Mouse (Mus musculus): ENCODE measurements at regions not wholly inside any gene's neighbourhood (a gene's known extent, or its start where the extent isn't known, plus 50 kb on each side); places are given as distances from the start of the nearest gene placed in this dataset.
A peak's percentile ranks its signal among the peaks of the same experiment; 100 is the strongest.

DNA sequence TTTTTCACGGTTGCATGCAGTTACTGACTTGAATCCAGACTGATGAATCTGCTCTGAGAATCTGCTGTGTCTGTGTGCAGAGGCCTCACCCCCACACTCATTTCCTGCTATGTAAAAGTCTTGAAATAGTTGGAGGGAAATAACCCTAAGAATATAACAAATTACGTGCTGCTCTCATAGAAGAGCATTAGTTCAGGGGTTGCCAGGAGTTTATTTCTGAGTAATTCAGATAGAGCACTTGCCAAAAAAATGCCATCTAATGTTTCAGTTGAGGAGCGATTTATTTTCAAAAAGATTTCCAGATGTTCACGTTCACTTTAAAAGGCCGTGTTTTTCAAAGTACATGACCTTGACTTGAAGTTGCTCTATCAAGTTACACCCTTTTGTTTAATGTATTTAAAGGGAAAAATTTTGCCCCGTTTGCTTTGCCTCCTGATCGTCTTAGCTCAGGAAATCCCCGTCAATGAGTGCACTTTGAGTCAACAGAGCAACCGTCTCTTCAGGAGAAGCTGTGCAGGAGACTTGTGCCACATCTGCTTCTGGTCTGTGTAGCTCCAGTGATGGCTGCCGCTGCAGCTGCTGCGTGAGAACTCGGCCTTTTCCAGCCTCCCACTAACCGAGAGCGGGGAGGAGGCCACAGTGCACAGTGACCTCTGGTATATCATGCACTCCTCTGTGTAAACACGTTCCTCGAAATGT lies 50.9 kb upstream of the Sec61g start:
- H3K4me1 ChIP-seq (ENCODE audit: control insufficient read depth in 2 of 2, insufficient read depth in 2 of 2, low read length in 2 of 2), result peaks cover 0 to 3% of the 10 kb centered on the region in 2 experiments; a peak in 2 of 4 replicates
- no peaks in the 10 kb centered on the region for H3K9me3 ChIP-seq (ENCODE audit: control insufficient read depth, low read length)
- no peaks in the 10 kb centered on the region for H3K36me3 ChIP-seq (ENCODE audit: control insufficient read depth, insufficient read depth, low read length)
- H3K9ac ChIP-seq (ENCODE audit: low read length), result no peak overlapping the region
- ATAC-seq (ENCODE audit: insufficient number of reproducible peaks, insufficient read depth, low FRiP score, low read depth), result no peak
- no peaks in the 10 kb centered on the region for H3K27me3 ChIP-seq (ENCODE audit: control insufficient read depth, insufficient read depth, low read length)
- WGBS, result 44% methylated on average over 16 of the region's 16 CpGs
- peak overlapping the region; percentile 48 to 60 for H3K27ac ChIP-seq (replicated peaks in 1 of 2; ENCODE audit: control insufficient read depth in 1 of 2, insufficient read depth in 1 of 2, low read depth in 2 of 2, low read length in 2 of 2)
- H3K4me2 ChIP-seq (ENCODE audit: low read length), result 0 out of 2 replicates have a peak overlapping the region, but pooled peaks have one; percentile 3
- no peak overlapping the region for H3K4me3 ChIP-seq (ENCODE audit: control insufficient read depth in 1 of 2, insufficient read depth in 1 of 2, low read depth in 1 of 2, low read length in 2 of 2)

DNA sequence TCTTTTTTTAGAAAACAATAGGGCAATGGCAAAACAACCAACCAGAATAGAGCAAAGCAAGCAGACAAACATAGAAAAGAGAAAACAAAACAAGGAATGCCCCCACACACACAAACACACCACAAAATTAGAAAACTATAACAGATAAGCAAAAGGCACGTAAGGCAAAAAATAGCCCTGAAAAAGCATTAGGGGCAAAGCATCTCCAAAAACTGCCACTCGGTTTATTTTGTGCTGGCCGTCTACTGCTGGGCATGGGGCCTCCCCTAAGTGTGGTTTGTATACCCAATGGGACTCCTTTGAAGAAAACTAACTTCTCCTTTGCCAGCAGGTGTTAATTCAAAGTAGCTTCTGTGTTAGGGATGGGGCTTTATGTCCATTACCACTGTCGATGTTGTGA lies 53.4 kb upstream of the Sec61g start:
- Histone ChIP-seq H3K4me2 (ENCODE audit: low read length) (no peak overlapping the region), H3K4me3 (ENCODE audit: control insufficient read depth in 1 of 2, insufficient read depth in 1 of 2, low read depth in 1 of 2, low read length in 2 of 2) (no peak overlapping the region), H3K9me3 (ENCODE audit: control insufficient read depth, low read length) (no peaks in the 10 kb centered on the region), H3K27me3 (ENCODE audit: control insufficient read depth, insufficient read depth, low read length) (no peaks in the 10 kb centered on the region), H3K9ac (ENCODE audit: low read length) (no peak overlapping the region), H3K36me3 (ENCODE audit: control insufficient read depth, insufficient read depth, low read length) (no peaks in the 10 kb centered on the region), H3K4me1 (ENCODE audit: control insufficient read depth in 2 of 2, insufficient read depth in 2 of 2, low read length in 2 of 2) (peaks cover 0 to 3% of the 10 kb centered on the region in 2 experiments; a peak in 2 of 4 replicates), H3K27ac (replicated peaks in 1 of 2; ENCODE audit: control insufficient read depth in 1 of 2, insufficient read depth in 1 of 2, low read depth in 2 of 2, low read length in 2 of 2) (no peak overlapping the region)
- no peak for ATAC-seq (ENCODE audit: insufficient number of reproducible peaks, insufficient read depth, low FRiP score, low read depth)
- WGBS, result 90% methylated on average over 4 of the region's 4 CpGs

DNA sequence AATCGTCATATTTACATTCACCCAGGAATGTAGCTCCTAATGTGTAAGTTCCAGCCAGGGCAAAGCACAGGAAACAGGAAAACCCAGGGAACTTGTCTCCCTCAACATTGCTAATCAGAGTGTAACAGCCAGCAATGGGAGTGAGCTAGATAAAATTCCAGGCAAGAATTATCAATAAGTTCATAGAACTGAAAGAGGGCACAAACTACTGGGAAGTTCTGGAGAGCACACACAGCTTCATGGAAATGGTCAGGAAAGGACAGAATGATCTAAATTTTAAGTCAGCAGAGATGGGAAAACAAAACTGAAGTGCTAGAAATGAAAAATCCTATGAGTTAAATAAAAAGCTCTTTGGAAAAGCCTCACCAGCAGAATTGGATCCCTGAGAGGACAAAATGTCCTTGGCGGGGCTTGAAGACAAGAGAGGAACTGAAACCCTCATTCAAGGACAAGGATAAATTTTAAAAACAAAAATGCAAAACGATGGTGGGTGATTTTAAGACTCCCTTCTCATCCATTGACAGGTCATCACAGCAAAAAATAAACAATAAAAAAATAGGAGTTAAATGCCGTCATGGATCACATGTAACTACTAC lies 80.9 kb upstream of the Sec61g start:
- H3K27me3 ChIP-seq (ENCODE audit: control insufficient read depth, insufficient read depth, low read length), result no peaks in the 10 kb centered on the region
- H3K4me3 ChIP-seq (ENCODE audit: control insufficient read depth in 1 of 2, insufficient read depth in 1 of 2, low read depth in 1 of 2, low read length in 2 of 2), result no peak overlapping the region
- H3K9me3 ChIP-seq (ENCODE audit: control insufficient read depth, low read length), result no peaks in the 10 kb centered on the region
- 61% methylated on average over 4 of the region's 4 CpGs for WGBS
- H3K9ac ChIP-seq (ENCODE audit: low read length), result no peak overlapping the region
- H3K4me1 ChIP-seq (ENCODE audit: control insufficient read depth in 2 of 2, insufficient read depth in 2 of 2, low read length in 2 of 2), result peaks cover 11 to 15% of the 10 kb centered on the region in 2 experiments
- no peak overlapping the region; a peak in 1 of 4 replicates for H3K27ac ChIP-seq (replicated peaks in 1 of 2; ENCODE audit: control insufficient read depth in 1 of 2, insufficient read depth in 1 of 2, low read depth in 2 of 2, low read length in 2 of 2)
- H3K36me3 ChIP-seq (ENCODE audit: control insufficient read depth, insufficient read depth, low read length), result no peaks in the 10 kb centered on the region
- no peak overlapping the region for H3K4me2 ChIP-seq (ENCODE audit: low read length)
- no peak for ATAC-seq (ENCODE audit: insufficient number of reproducible peaks, insufficient read depth, low FRiP score, low read depth)

DNA sequence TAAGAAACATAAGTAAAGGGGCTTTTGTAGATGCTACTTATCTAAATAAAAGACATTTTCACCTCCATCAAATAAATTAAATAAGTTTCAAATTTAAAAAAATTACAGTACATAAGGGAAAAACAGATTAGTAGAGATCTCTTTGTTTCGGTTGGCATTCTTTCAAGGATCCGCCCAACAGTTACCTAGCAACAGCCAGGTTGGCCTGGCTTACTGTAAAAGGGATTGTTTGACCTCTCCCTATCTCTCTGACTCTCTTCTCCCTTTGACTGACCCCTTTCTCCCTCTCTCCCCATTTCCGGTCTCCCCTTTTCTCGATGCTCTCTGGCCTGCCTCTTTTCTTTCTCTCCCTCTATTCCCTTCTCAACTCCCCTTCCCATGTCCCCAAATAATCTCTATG lies 82.3 kb upstream of the Sec61g start:
- Histone ChIP-seq H3K4me1 (ENCODE audit: control insufficient read depth in 2 of 2, insufficient read depth in 2 of 2, low read length in 2 of 2) (peaks cover 11 to 15% of the 10 kb centered on the region in 2 experiments), H3K27ac (replicated peaks in 1 of 2; ENCODE audit: control insufficient read depth in 1 of 2, insufficient read depth in 1 of 2, low read depth in 2 of 2, low read length in 2 of 2) (no peak overlapping the region), H3K9ac (ENCODE audit: low read length) (no peak overlapping the region), H3K4me2 (ENCODE audit: low read length) (no peak overlapping the region), H3K36me3 (ENCODE audit: control insufficient read depth, insufficient read depth, low read length) (no peaks in the 10 kb centered on the region), H3K4me3 (ENCODE audit: control insufficient read depth in 1 of 2, insufficient read depth in 1 of 2, low read depth in 1 of 2, low read length in 2 of 2) (no peak overlapping the region), H3K9me3 (ENCODE audit: control insufficient read depth, low read length) (no peaks in the 10 kb centered on the region), H3K27me3 (ENCODE audit: control insufficient read depth, insufficient read depth, low read length) (no peaks in the 10 kb centered on the region)
- WGBS, result 80% methylated on average over 4 of the region's 4 CpGs
- ATAC-seq (ENCODE audit: insufficient number of reproducible peaks, insufficient read depth, low FRiP score, low read depth), result no peak

DNA sequence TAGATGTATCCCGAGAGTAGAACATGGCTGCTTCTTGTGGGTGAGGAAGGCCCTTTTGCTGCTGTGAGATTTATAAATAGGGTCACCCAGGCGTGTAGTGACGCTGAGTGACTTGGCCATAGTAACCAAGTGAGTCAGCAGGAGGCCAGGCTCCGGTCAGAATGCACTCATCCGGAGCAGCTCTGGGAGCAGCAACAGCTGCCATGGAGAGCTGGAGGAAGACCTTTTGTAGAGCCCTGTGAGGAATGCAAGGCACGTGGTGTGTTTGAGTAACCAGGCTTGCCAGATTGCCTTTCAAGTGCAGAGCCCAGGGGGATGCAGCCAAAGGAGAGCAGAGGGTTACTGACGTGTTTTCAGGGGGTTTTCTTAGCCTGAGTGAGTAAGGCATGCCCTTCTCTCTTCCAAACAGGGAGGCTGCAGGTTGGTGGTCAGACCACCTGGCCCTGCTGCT lies 83.2 kb upstream of the Sec61g start:
- peak overlapping the region; percentile 40 for H3K4me2 ChIP-seq (ENCODE audit: low read length)
- H3K9ac ChIP-seq (ENCODE audit: low read length), result no peak overlapping the region
- peak overlapping the region; percentile 88 to 92 for H3K27ac ChIP-seq (replicated peaks in 1 of 2; ENCODE audit: control insufficient read depth in 1 of 2, insufficient read depth in 1 of 2, low read depth in 2 of 2, low read length in 2 of 2)
- H3K9me3 ChIP-seq (ENCODE audit: control insufficient read depth, low read length), result no peaks in the 10 kb centered on the region
- no peaks in the 10 kb centered on the region for H3K36me3 ChIP-seq (ENCODE audit: control insufficient read depth, insufficient read depth, low read length)
- H3K4me1 ChIP-seq (ENCODE audit: control insufficient read depth in 2 of 2, insufficient read depth in 2 of 2, low read length in 2 of 2), result peaks cover 11 to 15% of the 10 kb centered on the region in 2 experiments
- WGBS, result 2% methylated on average over 7 of the region's 7 CpGs
- H3K4me3 ChIP-seq (ENCODE audit: control insufficient read depth in 1 of 2, insufficient read depth in 1 of 2, low read depth in 1 of 2, low read length in 2 of 2), result no peak overlapping the region
- ATAC-seq (ENCODE audit: insufficient number of reproducible peaks, insufficient read depth, low FRiP score, low read depth), result peak; percentile 95
- H3K27me3 ChIP-seq (ENCODE audit: control insufficient read depth, insufficient read depth, low read length), result no peaks in the 10 kb centered on the region

DNA sequence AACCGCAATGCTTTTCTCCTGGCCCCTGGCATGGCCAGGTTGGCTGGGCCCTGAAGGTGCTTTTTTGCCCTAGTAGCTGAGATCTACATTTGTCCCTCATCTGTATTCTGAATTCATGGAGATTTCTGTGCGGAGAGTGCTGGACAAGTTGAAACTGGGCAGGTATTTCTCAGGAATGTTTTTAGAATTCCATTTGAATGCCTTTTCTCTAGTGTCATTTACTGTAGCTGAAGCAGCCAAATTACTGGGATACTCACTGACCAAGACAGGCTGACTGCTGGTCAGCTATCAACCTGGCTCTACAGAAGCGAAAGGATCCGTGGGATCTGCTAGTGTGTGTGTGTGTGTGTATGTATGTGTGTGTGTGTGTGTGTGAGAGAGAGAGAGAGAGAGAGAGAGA lies 83.7 kb upstream of the Sec61g start:
- H3K4me3 ChIP-seq (ENCODE audit: control insufficient read depth in 1 of 2, insufficient read depth in 1 of 2, low read depth in 1 of 2, low read length in 2 of 2), result no peak overlapping the region
- ATAC-seq (ENCODE audit: insufficient number of reproducible peaks, insufficient read depth, low FRiP score, low read depth), result no peak; the same call in 1 of the 2 replicates
- no peaks in the 10 kb centered on the region for H3K27me3 ChIP-seq (ENCODE audit: control insufficient read depth, insufficient read depth, low read length)
- WGBS, result 29% methylated on average over 4 of the region's 4 CpGs
- peak overlapping the region; percentile 88 to 92 for H3K27ac ChIP-seq (replicated peaks in 1 of 2; ENCODE audit: control insufficient read depth in 1 of 2, insufficient read depth in 1 of 2, low read depth in 2 of 2, low read length in 2 of 2)
- H3K9ac ChIP-seq (ENCODE audit: low read length), result peak overlapping the region; percentile 16; the same call in 1 of the 2 replicates
- H3K9me3 ChIP-seq (ENCODE audit: control insufficient read depth, low read length), result no peaks in the 10 kb centered on the region
- peak overlapping the region; percentile 40 for H3K4me2 ChIP-seq (ENCODE audit: low read length)
- no peaks in the 10 kb centered on the region for H3K36me3 ChIP-seq (ENCODE audit: control insufficient read depth, insufficient read depth, low read length)
- peaks cover 11 to 15% of the 10 kb centered on the region in 2 experiments for H3K4me1 ChIP-seq (ENCODE audit: control insufficient read depth in 2 of 2, insufficient read depth in 2 of 2, low read length in 2 of 2)

DNA sequence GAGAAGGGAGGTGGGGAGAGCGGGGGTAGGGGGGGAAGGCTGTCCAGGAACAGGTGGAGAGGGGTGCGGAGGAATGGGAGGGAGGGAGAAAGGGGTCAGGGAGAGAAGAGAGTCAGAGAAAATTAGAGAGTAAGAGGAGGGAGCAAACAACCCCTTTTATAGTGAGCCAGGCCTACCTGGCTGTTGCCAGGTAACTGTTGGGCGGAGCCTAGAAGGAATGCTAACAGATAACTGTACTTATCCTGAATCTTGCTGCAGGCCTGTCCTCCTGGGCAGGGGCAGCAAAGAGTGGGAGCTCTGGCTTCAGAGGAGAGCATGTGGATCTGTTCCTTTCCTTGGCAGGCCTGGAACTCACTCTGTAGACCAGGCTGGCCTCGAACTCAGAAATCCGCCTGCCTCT lies 84.5 kb upstream of the Sec61g start:
- Histone ChIP-seq H3K36me3 (ENCODE audit: control insufficient read depth, insufficient read depth, low read length) (no peaks in the 10 kb centered on the region), H3K4me3 (ENCODE audit: control insufficient read depth in 1 of 2, insufficient read depth in 1 of 2, low read depth in 1 of 2, low read length in 2 of 2) (no peak overlapping the region), H3K9ac (ENCODE audit: low read length) (no peak overlapping the region), H3K4me1 (ENCODE audit: control insufficient read depth in 2 of 2, insufficient read depth in 2 of 2, low read length in 2 of 2) (peaks cover 11 to 15% of the 10 kb centered on the region in 2 experiments), H3K27me3 (ENCODE audit: control insufficient read depth, insufficient read depth, low read length) (no peaks in the 10 kb centered on the region), H3K4me2 (ENCODE audit: low read length) (no peak overlapping the region), H3K9me3 (ENCODE audit: control insufficient read depth, low read length) (no peaks in the 10 kb centered on the region), H3K27ac (replicated peaks in 1 of 2; ENCODE audit: control insufficient read depth in 1 of 2, insufficient read depth in 1 of 2, low read depth in 2 of 2, low read length in 2 of 2) (no peak overlapping the region)
- ATAC-seq (ENCODE audit: insufficient number of reproducible peaks, insufficient read depth, low FRiP score, low read depth), result no peak
- 97% methylated on average over 5 of the region's 5 CpGs for WGBS
